Mouse (Mus musculus) mouse trophoblast stem cell (cell line): ENCODE data around the gene Slco1a1.
"Not testable (repeated sequence)": the region's sequence is repeated elsewhere in the genome, so short reads cannot be mapped to it uniquely, and the experiment has no call there.

Source experiments
- in situ Hi-C, 2 experiments: fragments of 300-500 bp; cut with MseI, MboI; formaldehyde crosslinking; loops; 2 replicates in 1 of 2; 3 replicates in 1 of 2; pipeline ENCODE4 v1.15.1; 2025

Gene Slco1a1

GRCm38 (mm10) chr6:141946862-141947261, at the start of gene Slco1a1:
TSS of gene Slco1a1 (minus strand) at chr6:141946962.
- in situ Hi-C loops, result no loop called here

GRCm38 (mm10) chr6:141986772-141987171, 40.0 kb upstream of the Slco1a1 start:
- in situ Hi-C loops, result no loop called here

GRCm38 (mm10) chr6:141984644-141985043, 37.9 kb upstream of the Slco1a1 start:
- in situ Hi-C loops, result no loop called here

DNA sequence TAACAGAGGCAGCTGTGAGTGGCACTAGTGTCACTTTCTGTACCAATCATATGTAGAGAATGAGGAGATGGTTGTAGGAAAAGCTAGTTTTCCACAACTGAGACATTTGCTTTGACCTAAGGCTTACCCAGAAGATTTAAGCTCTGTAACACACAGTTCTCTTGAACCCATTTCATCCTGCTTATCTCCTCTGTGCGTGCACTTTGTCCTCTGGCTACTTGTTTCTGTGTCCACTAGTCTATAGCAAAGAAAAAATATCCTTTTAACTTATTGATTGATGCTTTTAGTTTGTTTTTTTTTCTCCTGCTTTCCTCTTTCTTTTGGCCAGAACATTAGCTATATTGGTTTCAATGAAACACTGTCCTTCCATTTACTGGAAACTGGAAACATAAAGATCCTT, 15.7 kb upstream of the Slco1a1 start:
- in situ Hi-C loops, result no loop called here

DNA sequence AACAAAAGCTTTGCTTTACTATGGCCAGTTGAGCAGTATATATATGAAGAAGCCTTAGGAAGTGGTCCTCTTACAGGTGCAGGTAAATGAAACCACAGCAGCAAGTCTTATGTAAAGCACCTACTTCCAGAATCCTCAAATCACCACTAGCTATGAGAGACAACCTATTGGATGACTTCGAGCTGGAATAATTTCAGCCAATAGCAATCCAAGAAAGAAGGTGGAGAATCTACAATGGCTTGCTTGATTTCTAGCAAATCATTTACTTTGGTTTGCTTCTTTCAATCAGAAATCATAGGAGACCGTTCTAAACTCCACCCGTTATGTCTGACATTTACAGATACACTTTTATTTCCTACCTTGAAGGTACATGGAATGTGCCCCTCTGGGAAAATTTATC, 15.1 kb upstream of the Slco1a1 start:
- in situ Hi-C loops, result no loop called here

- in situ Hi-C loops, result no loop called here
Observed at GRCm38 (mm10) chr6:141960482-141960881, 13.7 kb upstream of the Slco1a1 start.

DNA sequence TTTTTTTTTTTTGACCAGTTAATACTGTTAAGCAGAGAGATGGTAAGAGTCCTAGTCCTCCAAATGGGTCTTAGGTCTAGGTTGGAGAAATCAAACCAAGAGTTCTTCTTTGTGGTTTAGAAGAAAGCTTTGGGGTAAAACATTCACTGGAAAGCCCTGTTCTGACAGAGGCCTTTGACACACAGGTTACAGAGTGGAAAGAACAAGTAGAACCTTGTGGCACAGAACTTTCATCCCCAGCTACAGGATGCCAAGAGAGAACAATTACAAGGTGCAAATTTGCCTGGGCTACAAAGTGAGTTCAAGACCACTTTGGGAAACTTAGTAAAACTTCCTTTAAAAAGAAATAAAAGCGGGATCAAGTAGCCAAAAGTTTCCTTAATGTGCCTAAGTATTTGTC, 6.3 kb downstream of the Slco1a1 start:
- in situ Hi-C loops, result no loop called here

- in situ Hi-C loops, result no loop called here
Observed at GRCm38 (mm10) chr6:141898197-141898596, 48.6 kb downstream of the Slco1a1 start.

GRCm38 (mm10) chr6:141889723-141890122, 57.0 kb downstream of the Slco1a1 start:
- in situ Hi-C loops, result no loop called here

- in situ Hi-C loops, result no loop called here
Observed at GRCm38 (mm10) chr6:141888248-141888647, 58.5 kb downstream of the Slco1a1 start.

DNA sequence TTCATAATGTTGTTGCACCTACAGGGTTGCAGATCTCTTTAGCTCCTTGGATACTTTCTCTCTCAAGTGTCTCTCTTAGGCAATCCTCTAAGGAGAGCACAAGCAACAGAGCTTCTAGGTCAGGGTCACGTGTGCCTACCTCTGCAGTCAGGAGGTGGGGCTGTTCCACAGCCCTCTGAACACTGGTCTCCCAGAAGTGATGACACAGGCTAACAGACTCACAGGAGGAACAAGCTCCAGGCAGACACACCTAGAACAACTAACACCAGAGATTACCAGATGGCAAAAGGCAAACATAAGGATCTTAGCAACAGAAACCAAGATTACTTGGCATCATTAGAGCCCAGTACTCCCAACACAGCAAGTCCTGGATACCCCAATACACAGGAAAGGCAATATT, 64.2 kb downstream of the Slco1a1 start:
- in situ Hi-C loops, result no loop called here

DNA sequence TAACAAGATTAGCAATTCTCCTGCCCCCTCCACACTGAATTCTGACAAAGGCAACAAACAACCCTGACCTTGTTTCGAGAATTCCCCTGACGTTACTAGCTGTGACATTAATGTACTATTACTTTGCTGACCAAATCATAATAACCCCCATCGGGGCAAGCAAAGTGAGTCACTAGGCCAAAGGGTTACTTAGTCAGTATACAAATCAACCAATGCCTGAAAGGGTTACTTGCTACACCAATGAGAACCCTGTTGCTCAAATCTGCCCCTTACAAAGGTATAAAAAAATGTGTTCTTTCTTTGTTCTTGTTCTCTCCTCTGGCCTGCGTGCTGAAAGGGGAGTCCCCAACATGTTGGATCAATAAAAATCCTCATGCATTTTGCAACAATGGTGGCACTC, 71.0 kb downstream of the Slco1a1 start:
- in situ Hi-C loops, result not testable (repeated sequence)

DNA sequence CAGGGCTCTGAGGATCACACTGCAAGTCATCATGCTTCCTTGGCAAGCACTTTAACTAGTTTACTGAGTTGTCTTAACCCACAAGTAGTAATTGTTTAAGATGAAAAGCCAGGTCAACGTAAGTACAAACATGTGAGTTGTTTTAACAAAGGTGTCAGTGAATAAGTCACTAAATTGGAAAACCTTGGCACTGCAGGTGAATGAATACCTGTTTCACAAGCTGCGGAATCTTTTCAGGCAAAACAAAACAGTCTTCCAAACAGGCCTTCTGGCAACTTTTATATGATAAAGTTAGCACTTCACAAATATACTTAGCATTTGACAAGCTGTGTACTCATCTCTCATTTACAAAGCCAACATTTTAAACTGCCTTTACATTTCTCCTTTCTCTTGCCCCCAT, 75.1 kb downstream of the Slco1a1 start:
- in situ Hi-C loops, result no loop called here

- in situ Hi-C loops, result no loop called here
Observed at GRCm38 (mm10) chr6:141868735-141869134, 78.0 kb downstream of the Slco1a1 start.

- in situ Hi-C loops, result no loop called here
Observed at GRCm38 (mm10) chr6:141866026-141866425, 80.7 kb downstream of the Slco1a1 start.

DNA sequence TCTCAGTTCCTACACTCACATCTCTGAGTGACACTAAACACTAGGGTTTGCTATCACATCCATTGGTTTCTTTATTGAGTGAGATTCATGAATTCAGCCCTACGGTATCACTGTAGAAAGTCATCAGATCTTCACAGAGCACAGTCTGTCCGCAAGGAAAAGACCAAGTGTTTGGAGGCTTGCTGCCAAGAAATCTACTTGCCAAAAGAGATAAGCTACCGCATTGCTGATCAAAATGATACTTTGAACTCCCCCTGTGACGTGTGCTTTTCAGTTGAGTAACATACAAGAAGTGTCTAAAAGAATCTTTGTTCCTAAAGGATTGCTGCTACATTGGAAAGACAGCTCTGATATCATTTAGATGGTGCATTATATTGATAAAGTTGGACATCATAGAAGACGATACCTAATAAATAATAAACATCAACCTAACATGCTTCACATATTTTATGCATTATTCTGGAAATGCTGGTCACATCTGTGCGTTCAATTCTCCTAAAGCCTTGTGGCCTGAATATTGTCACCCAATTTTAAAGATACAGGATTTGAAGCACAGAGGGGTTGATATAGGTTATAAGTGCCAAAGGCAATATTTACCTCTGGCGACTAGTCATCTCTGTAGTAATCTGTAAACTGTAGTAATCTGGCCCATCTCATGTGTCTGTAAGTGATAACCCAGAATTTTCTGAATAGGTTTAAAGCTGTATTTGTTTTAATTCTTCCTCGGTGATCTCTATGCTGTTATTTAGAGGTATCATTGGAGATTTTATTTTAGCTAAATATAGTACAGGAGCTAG, 88.8 kb downstream of the Slco1a1 start:
- in situ Hi-C loops, result no loop called here
